Mouse (Mus musculus): ENCODE results near the gene Phgdh. TPM values are rescaled to one million over a fixed set of nuclear protein-coding genes. Genes with fewer than 3 reads are reported as not detected.
A peak's percentile ranks its signal among the peaks of the same experiment; 100 is the strongest.

The Phgdh gene
- polyA plus RNA-seq, 1 experiment from 2014 or later, result 88.4 TPM

GRCm38 (mm10) chr3:98267249-98267651 lies 72.5 kb downstream of the Phgdh start:
- no peak overlapping the region for H3K4me2 ChIP-seq (ENCODE audit: low read length)
- ATAC-seq (ENCODE audit: insufficient number of reproducible peaks, insufficient read depth, low FRiP score, low read depth), result no peak
- H3K27me3 ChIP-seq (ENCODE audit: control insufficient read depth, insufficient read depth, low read length), result no peaks in the 10 kb centered on the region
- H3K4me3 ChIP-seq (ENCODE audit: control insufficient read depth in 1 of 2, insufficient read depth in 1 of 2, low read depth in 1 of 2, low read length in 2 of 2), result no peak overlapping the region
- no peaks in the 10 kb centered on the region for H3K9me3 ChIP-seq (ENCODE audit: control insufficient read depth, low read length)
- no peaks in the 10 kb centered on the region for H3K36me3 ChIP-seq (ENCODE audit: control insufficient read depth, insufficient read depth, low read length)
- no peak overlapping the region for H3K9ac ChIP-seq (ENCODE audit: low read length)
- peak overlapping the region; percentile 10 to 37; a peak in 1 of 4 replicates for H3K27ac ChIP-seq (replicated peaks in 1 of 2; ENCODE audit: control insufficient read depth in 1 of 2, insufficient read depth in 1 of 2, low read depth in 2 of 2, low read length in 2 of 2)
- peaks cover 8 to 9% of the 10 kb centered on the region in 2 experiments; a peak in 3 of 4 replicates for H3K4me1 ChIP-seq (ENCODE audit: control insufficient read depth in 2 of 2, insufficient read depth in 2 of 2, low read length in 2 of 2)
- 12% methylated on average over 6 of the region's 6 CpGs for WGBS

Other genes starting within 250 kb of the Phgdh start
- not detected in 2 replicates for gene Adam30, start 179.4 kb downstream of the Phgdh start, polyA plus RNA-seq (2014; fragmentation: Nextera tagmentation; extraction: Ambion mirVana)
- gene Reg4, start 117.8 kb downstream of the Phgdh start, polyA plus RNA-seq (2014; fragmentation: Nextera tagmentation; extraction: Ambion mirVana), result 0.20 TPM in 1 of 2 replicates, not detected in the other
- gene Hmgcs2, start 59.6 kb downstream of the Phgdh start, polyA plus RNA-seq (2014; fragmentation: Nextera tagmentation; extraction: Ambion mirVana), result 12.4 and 14.0 TPM in 2 replicates
- 11.1 and 13.3 TPM in 2 replicates for gene Zfp697, start 42.5 kb upstream of the Phgdh start, polyA plus RNA-seq (2014; fragmentation: Nextera tagmentation; extraction: Ambion mirVana)
- not detected in 2 replicates for gene Gm4450, start 117.1 kb upstream of the Phgdh start, polyA plus RNA-seq (2014; fragmentation: Nextera tagmentation; extraction: Ambion mirVana)
- gene Hsd3b4, start 170.5 kb upstream of the Phgdh start, polyA plus RNA-seq (2014; fragmentation: Nextera tagmentation; extraction: Ambion mirVana), result not detected in 2 replicates
- gene Gm10681, start 248.8 kb upstream of the Phgdh start, polyA plus RNA-seq (2014; fragmentation: Nextera tagmentation; extraction: Ambion mirVana), result not detected in 2 replicates